In the genomic region with DNA sequence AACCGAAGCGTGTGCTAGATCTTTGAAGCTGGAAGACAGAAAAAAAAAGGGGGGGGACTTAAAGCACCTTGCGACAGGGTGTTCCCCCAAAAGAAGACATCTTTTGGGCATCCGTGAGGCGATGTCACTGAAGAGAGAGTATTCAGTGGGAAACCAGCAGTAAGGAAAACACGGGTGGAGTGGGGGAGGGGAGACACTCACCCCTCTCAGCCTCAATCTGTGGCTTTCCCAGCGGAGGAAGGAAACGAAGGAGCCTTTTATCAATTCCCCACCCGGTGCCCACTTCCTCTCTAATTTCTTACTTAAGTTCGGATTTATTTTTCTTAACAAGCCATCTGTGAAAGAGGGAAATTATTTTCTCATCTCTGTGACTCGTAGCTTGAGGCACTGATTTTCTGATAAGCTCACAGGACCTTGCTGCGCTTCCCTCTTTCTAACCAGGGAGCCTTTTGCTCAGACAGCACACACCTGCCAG, we compare ENCODE assay signal across 10 mouse cellular contexts. TPM values are rescaled to one million over a fixed set of nuclear protein-coding genes. Genes with fewer than 3 reads are reported as not detected.
DNase-seq lines count a peak whose midpoint lies in the region; ATAC-seq and TF ChIP-seq lines count a peak whose summit lies in the region.
"Had no signal": no experiment of that assay in that cellular context is flagged by ENCODE, and none has a peak within 500 bp of the region (broad histone marks: within the 10 kb centered on the region; RNA-seq: fewer than 3 reads in every experiment).

No protein-coding gene starts in this region.

- no peak for ATAC-seq in kidney, embryonic 15.5 days (replicated peaks; ENCODE audit: low FRiP score)
- peak; percentile 14; the same call in 1 of the 2 replicates for ATAC-seq in hindbrain, embryonic 13.5 days (ENCODE audit: low FRiP score)
- no peak for ATAC-seq in midbrain, postnatal 0 days (ENCODE audit: low FRiP score)

- no peak for DNase-seq in kidney, adult 11 months
- no peak for DNase-seq in embryonic facial prominence, embryonic 10.5 days (ENCODE audit: low spot score)
- DNase-seq in midbrain, postnatal 0 days (ENCODE audit: low spot score): peak; percentile 19
- no peak for DNase-seq in layer of hippocampus, adult 9-10 months (ENCODE audit: low spot score)
- no peak for DNase-seq in yolk sac, embryonic 10.5 days (ENCODE audit: low spot score)
- DNase-seq in frontal cortex, postnatal 36 days (ENCODE audit: low spot score in 2 of 2): no peak

- peak overlapping the region; percentile 90 for H3K4me2 ChIP-seq in kidney, embryonic 15.5 days
- peak overlapping the region; percentile 99 for H3K4me2 ChIP-seq in hindbrain, embryonic 13.5 days
- H3K4me2 ChIP-seq in midbrain, postnatal 0 days (ENCODE audit: low read depth, low read length, poor library complexity, severe bottlenecking): peak overlapping the region; percentile 97

- peaks cover 62% of the 10 kb centered on the region for H3K27me3 ChIP-seq in kidney, embryonic 15.5 days
- H3K27me3 ChIP-seq in embryonic facial prominence, embryonic 10.5 days (replicated peaks; ENCODE audit: low read depth, poor library complexity, severe bottlenecking): peaks cover 54% of the 10 kb centered on the region
- peaks cover 42% of the 10 kb centered on the region for H3K27me3 ChIP-seq in hindbrain, embryonic 13.5 days
- H3K27me3 ChIP-seq in midbrain, postnatal 0 days (ENCODE audit: insufficient read depth, low read length): no peaks in the 10 kb centered on the region

- peak overlapping the region; percentile 51 for H3K4me3 ChIP-seq in kidney, embryonic 15.5 days (replicated peaks)
- H3K4me3 ChIP-seq in embryonic facial prominence, embryonic 10.5 days: peak overlapping the region; percentile 78
- H3K4me3 ChIP-seq in hindbrain, embryonic 13.5 days: peak overlapping the region; percentile 68
- peak overlapping the region; percentile 68 for H3K4me3 ChIP-seq in midbrain, postnatal 0 days (ENCODE audit: low read depth, low read length)
- H3K4me3 ChIP-seq: erythroblast, embryonic 14.5 days had no signal

- H3K9ac ChIP-seq in kidney, embryonic 15.5 days: no peak overlapping the region
- H3K9ac ChIP-seq in hindbrain, embryonic 13.5 days: peak overlapping the region; percentile 85
- peak overlapping the region; percentile 78 for H3K9ac ChIP-seq in midbrain, postnatal 0 days (replicated peaks; ENCODE audit: low read length, poor library complexity, severe bottlenecking)

- H3K4me1 ChIP-seq in kidney, embryonic 15.5 days: peaks cover 19% of the 10 kb centered on the region
- H3K4me1 ChIP-seq in embryonic facial prominence, embryonic 10.5 days: peaks cover 29% of the 10 kb centered on the region
- peaks cover 35% of the 10 kb centered on the region for H3K4me1 ChIP-seq in hindbrain, embryonic 13.5 days (replicated peaks)
- H3K4me1 ChIP-seq in midbrain, postnatal 0 days (ENCODE audit: insufficient read depth, low read length): no peaks in the 10 kb centered on the region

- no peak overlapping the region for H3K27ac ChIP-seq in kidney, embryonic 15.5 days
- H3K27ac ChIP-seq in embryonic facial prominence, embryonic 10.5 days (replicated peaks): peak overlapping the region; percentile 81
- peak overlapping the region; percentile 88 for H3K27ac ChIP-seq in hindbrain, embryonic 13.5 days
- H3K27ac ChIP-seq in midbrain, postnatal 0 days (ENCODE audit: low read depth, low read length): peak overlapping the region; percentile 72

- H3K36me3 ChIP-seq in kidney, embryonic 15.5 days: no peaks in the 10 kb centered on the region
- no peaks in the 10 kb centered on the region for H3K36me3 ChIP-seq in embryonic facial prominence, embryonic 10.5 days (replicated peaks)
- H3K36me3 ChIP-seq in hindbrain, embryonic 13.5 days: no peaks in the 10 kb centered on the region
- no peaks in the 10 kb centered on the region for H3K36me3 ChIP-seq in midbrain, postnatal 0 days (ENCODE audit: insufficient read depth, low read length)

- H3K9me3 ChIP-seq in kidney, embryonic 15.5 days (replicated peaks): no peaks in the 10 kb centered on the region
- peaks cover 4% of the 10 kb centered on the region; the same call in 1 of the 2 replicates for H3K9me3 ChIP-seq in embryonic facial prominence, embryonic 10.5 days
- peaks cover 6% of the 10 kb centered on the region; the same call in 1 of the 2 replicates for H3K9me3 ChIP-seq in hindbrain, embryonic 13.5 days
- H3K9me3 ChIP-seq in midbrain, postnatal 0 days (ENCODE audit: low read length): no peaks in the 10 kb centered on the region

- TF ChIP-seq CTCF in midbrain, postnatal 0 days (IDR thresholded peaks at IDR 0.05): no peak

- WGBS in kidney, embryonic 15.5 days: 17% methylated on average over 12 of the region's 12 CpGs
- 20% methylated on average over 12 of the region's 12 CpGs for WGBS in embryonic facial prominence, embryonic 10.5 days
- 19% methylated on average over 12 of the region's 12 CpGs for WGBS in hindbrain, embryonic 13.5 days
- 15% methylated on average over 12 of the region's 12 CpGs for WGBS in midbrain, postnatal 0 days

RNA-seq across cellular contexts. Expression of a gene that starts 0.9 kb away (rescaled TPM):
- polyA plus RNA-seq in kidney, embryonic 15.5 days (2015; fragmentation: Nextera tagmentation; extraction: Ambion mirVana): 2.7 and 3.9 TPM in 2 replicates
- 3.7 and 4.6 TPM in 2 replicates for polyA plus RNA-seq in embryonic facial prominence, embryonic 10.5 days (2016; fragmentation: Nextera tagmentation; extraction: Ambion mirVana)
- polyA plus RNA-seq in hindbrain, embryonic 13.5 days (2015; fragmentation: Nextera tagmentation; extraction: Ambion mirVana): 1.5 and 1.7 TPM in 2 replicates
- total RNA-seq in midbrain, postnatal 0 days (2014; rRNA removed): 4.9 and 5.9 TPM in 2 replicates
- 3.0 and 3.2 TPM in 2 replicates for polyA plus RNA-seq in midbrain, postnatal 0 days (2015; fragmentation: Nextera tagmentation; extraction: Ambion mirVana)
- polyA plus RNA-seq: erythroblast, embryonic 14.5 days; liver, adult 2 months had no signal
